Mouse (Mus musculus): Measurements from ENCODE around the gene Mbd6. TPM values are rescaled to one million over a fixed set of nuclear protein-coding genes. Genes with fewer than 3 reads are reported as not detected.
A peak's percentile ranks its signal among the peaks of the same experiment; 100 is the strongest.

Gene Mbd6
- total RNA-seq, 2 experiments from 2014 or later: 16.2 to 18.7 TPM

DNA sequence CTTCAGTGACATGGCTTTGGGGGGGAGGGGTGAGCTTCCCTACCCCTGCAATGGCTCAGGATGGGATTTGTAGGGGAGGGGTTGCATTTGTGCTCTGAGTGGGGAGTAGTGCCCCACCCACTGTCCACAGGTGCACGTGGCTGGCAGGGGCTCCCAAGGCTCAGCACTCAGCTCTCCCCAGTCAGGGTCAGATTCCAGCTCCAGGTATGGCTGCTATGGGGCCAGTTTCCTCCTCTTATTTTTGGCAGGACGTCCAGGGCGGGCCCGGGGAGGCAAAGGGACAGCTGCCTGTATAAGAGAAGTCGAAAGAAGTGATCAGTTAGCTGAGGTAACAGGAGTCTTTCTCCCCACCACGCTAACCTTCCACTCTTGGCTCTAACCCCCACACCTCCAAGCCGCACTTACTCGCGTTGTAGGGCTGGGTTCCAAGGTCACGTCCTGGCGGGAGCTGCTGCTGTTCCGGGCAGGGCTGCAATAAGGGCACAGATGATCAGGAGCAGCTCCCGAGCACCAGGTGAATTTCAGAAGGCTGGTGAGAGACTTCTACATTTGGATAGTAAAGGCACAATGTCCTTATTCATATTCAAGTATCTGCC, 6.1 kb downstream of the Mbd6 start:
- DNase-seq: peak; percentile 69
- Histone ChIP-seq H3K4me3 (peak overlapping the region; percentile 17; the same call in 1 of the 2 replicates), H3K27ac (peak overlapping the region; percentile 63)
- intact Hi-C loops (cut with DNase I): no loop called here
- TF ChIP-seq CTCF (IDR thresholded peaks at IDR 0.05): no peak

DNA sequence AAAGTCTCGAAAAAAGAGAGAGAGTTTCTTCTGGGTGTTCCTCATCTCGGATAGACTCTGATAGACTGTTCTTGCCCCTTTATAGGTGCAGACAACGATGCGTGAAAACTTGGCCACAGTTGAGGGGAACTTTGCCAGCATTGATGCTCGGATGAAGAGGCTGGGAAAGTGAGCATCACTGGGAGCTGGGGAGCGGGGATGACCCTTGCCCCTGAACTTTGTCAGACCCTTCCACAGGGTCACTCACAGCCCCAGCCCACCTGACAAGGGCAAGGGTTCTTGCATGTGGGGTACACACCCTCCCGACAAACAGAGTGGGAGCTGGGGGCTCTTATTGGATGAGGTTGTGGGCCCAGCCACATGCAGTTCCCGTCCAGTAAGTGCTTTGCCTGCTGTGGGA, 7.5 kb downstream of the Mbd6 start:
- TF ChIP-seq CTCF (IDR thresholded peaks at IDR 0.05): no peak
- Histone ChIP-seq H3K4me3 (no peak overlapping the region), H3K27ac (no peak overlapping the region)
- no peak for DNase-seq
- intact Hi-C loops (cut with DNase I): no loop called here

GRCm38 (mm10) chr10:127279730-127280129, 9.1 kb downstream of the Mbd6 start:
- Histone ChIP-seq H3K27ac (no peak overlapping the region), H3K4me3 (no peak overlapping the region)
- peak; percentile 4; the same call in 1 of the 2 replicates for TF ChIP-seq CTCF (IDR thresholded peaks at IDR 0.05)
- intact Hi-C loops (cut with DNase I): no loop called here
- DNase-seq: no peak

DNA sequence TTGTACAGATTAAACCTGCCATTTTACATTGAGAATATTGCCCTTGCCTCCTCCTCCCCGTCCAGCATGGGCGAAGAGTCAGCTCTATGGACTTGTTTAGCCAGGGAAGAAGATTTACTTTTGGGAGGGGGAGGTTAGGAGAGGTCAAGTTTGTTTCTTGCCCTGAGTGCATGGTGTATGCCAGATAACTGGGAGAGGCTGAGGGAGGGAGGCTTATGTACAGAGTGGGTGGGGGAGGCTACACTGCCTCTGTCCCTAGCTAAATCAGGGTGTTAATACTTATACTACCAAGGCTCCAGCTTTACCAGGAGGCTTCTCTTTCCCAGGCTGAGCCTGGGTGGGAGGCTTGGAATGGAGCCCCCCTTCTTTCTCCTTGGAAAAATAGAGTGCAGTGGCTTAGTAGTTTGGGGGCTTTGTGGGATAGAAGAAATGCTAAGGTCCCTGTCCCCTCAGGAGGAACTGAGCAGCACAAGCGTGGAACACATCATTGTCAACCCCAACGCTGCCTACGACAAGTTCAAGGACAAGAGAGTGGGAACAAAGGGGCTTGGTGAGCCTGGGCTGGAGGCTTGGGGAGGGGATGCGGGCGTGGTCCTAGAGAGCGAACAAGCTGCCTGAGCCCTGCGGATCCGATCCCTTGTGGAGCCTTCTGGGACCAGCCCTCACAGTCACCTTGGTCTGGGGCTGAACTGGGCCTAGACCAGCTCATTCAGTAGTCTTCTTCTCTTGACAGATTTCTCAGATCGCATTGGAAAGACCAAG, 14.4 kb downstream of the Mbd6 start:
- TF ChIP-seq CTCF (IDR thresholded peaks at IDR 0.05): no peak

GRCm38 (mm10) chr10:127272371-127272770, 16.4 kb downstream of the Mbd6 start:
- no peak overlapping the region for H3K27ac ChIP-seq
- H3K4me3 ChIP-seq: no peak overlapping the region
- TF ChIP-seq CTCF (IDR thresholded peaks at IDR 0.05): no peak
- intact Hi-C loops (cut with DNase I): no loop called here
- DNase-seq: no peak

More for the DNA sequence above, 14.4 kb downstream of the Mbd6 start:
- no peak overlapping the region for H3K27ac ChIP-seq
- no peak overlapping the region for H3K4me3 ChIP-seq
- intact Hi-C loops (cut with DNase I): no loop called here
- no peak for DNase-seq

GRCm38 (mm10) chr10:127269884-127270283, 18.9 kb downstream of the Mbd6 start:
- peak overlapping the region; percentile 54; the same call in 1 of the 2 replicates for H3K27ac ChIP-seq
- no peak for TF ChIP-seq CTCF (IDR thresholded peaks at IDR 0.05)
- intact Hi-C loops (cut with DNase I): no loop called here
- no peak for DNase-seq
- H3K4me3 ChIP-seq: no peak overlapping the region

DNA sequence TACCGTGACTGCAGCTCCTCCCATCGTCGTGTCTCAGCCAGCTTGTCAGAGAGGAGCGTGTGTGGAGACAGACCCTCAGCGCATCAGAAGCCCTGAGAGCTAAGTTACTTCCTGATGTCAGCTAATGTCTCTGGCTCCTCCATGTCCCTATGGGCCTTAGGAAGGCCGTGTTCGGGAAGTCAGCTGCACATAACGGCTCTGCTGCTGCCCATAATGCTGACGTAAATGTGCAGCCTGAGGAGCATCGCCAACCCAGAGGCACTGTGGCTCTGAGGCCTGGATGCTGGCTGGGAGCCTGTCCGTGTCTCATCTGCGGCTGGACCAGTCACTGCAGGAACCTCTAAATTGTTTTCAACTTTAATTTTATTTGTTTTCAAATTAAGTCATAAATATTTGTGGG, 19.8 kb downstream of the Mbd6 start:
- peak overlapping the region; percentile 15; the same call in 1 of the 2 replicates for H3K4me3 ChIP-seq
- peak overlapping the region; percentile 54 for H3K27ac ChIP-seq
- DNase-seq: peak; percentile 59
- intact Hi-C loops (cut with DNase I): no loop called here
- TF ChIP-seq CTCF (IDR thresholded peaks at IDR 0.05): no peak

DNA sequence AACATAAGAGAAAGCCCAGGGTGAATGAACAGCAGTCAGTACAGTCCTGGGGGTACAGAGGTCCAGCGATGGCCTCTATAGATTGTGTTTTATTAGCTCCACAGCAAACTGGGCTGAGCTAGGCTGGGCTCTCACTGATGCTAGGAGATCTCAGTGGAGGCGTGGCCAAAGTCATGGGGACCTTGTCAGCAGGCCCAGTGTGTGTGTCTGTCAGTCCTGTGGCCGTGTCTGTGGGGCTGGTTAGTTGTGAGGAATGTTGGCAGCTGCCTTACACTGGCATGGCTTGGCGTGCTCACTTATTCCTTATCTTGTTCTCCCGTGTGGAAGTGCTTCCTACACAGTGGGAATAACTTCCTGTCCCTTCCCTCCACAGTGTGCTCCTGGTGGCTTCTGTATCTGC, 20.4 kb downstream of the Mbd6 start:
- intact Hi-C loops (cut with DNase I): no loop called here
- Histone ChIP-seq H3K4me3 (peak overlapping the region; percentile 23; the same call in 1 of the 2 replicates), H3K27ac (peak overlapping the region; percentile 54)
- no peak for TF ChIP-seq CTCF (IDR thresholded peaks at IDR 0.05)
- DNase-seq: no peak

- no peak for TF ChIP-seq CTCF (IDR thresholded peaks at IDR 0.05)
- DNase-seq: no peak
- Histone ChIP-seq H3K27ac (peak overlapping the region; percentile 99), H3K4me3 (peak overlapping the region; percentile 99)
- intact Hi-C loops (cut with DNase I): loop anchor here (2.0 kb wide), 1 partner anchor 45 kb away; no protein-coding TSS in a partner anchor
Measured at GRCm38 (mm10) chr10:127267318-127267717, 21.5 kb downstream of the Mbd6 start.

DNA sequence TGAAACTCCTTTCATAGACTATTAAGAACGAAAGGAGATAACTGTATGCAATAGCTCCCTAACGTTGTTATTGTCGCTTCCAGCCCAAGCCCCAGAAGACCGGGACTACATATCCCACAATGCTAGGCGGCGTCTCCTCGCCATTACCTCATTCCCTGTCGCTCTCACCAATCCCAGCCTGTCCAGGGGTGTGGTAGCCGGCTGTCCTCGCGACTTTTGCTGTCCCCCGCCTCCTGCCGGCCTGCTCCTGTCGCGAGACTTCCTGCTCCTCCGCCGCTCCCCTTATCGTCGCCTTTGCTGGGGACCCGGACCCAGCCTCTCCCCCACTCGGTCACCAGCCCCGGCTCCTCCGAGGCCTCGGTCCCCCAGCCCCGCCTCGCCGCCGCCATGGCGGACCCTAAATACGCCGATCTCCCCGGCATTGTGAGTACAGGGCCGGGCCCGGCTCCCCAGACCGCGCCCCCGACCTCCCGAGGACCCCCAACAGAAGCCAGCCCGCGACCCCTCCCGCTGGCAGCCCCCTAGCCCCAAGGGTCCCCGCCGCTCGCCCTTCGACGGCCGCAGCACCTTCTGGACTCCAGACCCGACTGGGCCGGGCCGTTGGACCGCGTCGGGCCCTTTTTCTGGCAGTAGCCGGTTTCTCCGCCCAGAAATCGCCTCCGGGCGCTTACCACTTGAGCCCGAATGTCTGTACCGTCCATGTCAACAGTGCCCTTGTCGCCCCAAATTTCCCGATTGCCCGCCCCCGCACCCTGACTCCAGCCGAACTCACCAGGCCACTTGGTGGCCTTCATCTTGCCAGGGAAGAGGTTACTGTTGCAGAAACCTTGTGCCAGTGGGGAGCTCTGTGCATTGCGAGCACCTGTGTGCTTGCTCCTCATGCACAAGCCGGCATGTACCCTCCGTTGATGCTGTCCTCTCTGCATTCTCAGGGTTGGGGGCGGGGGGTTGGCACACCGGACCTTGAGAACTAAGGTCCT, 22.4 kb downstream of the Mbd6 start, which contains the start of gene Dctn2:
Dctn2 (plus strand) TSS at position 257 of the 980 bp plus-strand sequence.
- intact Hi-C loops (cut with DNase I): loop anchor here (2.0 kb wide), 1 partner anchor 46 kb away; no protein-coding TSS in a partner anchor
- no peak for TF ChIP-seq CTCF (IDR thresholded peaks at IDR 0.05)
- peak within 1 kb of the TSS; percentile 99 for H3K4me3 ChIP-seq
- peak within 1 kb of the TSS; percentile 99 for H3K27ac ChIP-seq
- DNase-seq: peak; percentile 98

GRCm38 (mm10) chr10:127265727-127266111, 23.1 kb downstream of the Mbd6 start:
- intact Hi-C loops (cut with DNase I): loop anchor here (2.0 kb wide), 1 partner anchor 47 kb away; no protein-coding TSS in a partner anchor
- peak; percentile 39 for TF ChIP-seq CTCF (IDR thresholded peaks at IDR 0.05)
- Histone ChIP-seq H3K27ac (peak overlapping the region; percentile 99), H3K4me3 (peak overlapping the region; percentile 99)
- no peak for DNase-seq

GRCm38 (mm10) chr10:127264971-127265370, 23.8 kb downstream of the Mbd6 start:
- no peak for DNase-seq
- no peak for TF ChIP-seq CTCF (IDR thresholded peaks at IDR 0.05)
- no peak overlapping the region for H3K27ac ChIP-seq
- intact Hi-C loops (cut with DNase I): no loop called here
- H3K4me3 ChIP-seq: no peak overlapping the region
